Mouse (Mus musculus) myocyte (in vitro differentiated cells): ENCODE results near the gene Obsl1.

ENCODE experiments used
- CEBPB ChIP-seq: IDR thresholded peaks from 2 replicates; pipeline ENCODE4 v1.6.1; 2011; ENCODE audit warnings: mild to moderate bottlenecking, moderate library complexity; ENCODE audit not compliant: poor library complexity, insufficient read depth, severe bottlenecking
- E2F4 ChIP-seq: IDR thresholded peaks from one replicate; pipeline ENCODE4 v1.6.1; 2011; ENCODE audit warnings: mild to moderate bottlenecking, control low read depth, moderate library complexity; ENCODE audit not compliant: insufficient read depth
- MAX ChIP-seq: IDR thresholded peaks from one replicate; pipeline ENCODE4 v1.6.1; 2011; ENCODE audit warnings: low read depth, mild to moderate bottlenecking, control low read depth
- MYOD1 ChIP-seq, 3 experiments: IDR thresholded peaks; one replicate each; pipeline ENCODE4 v1.6.1; 2011; ENCODE audit warnings: control low read depth in 2 of 3, low read depth in 2 of 3, mild to moderate bottlenecking in 2 of 3, moderate library complexity in 1 of 3; ENCODE audit not compliant: insufficient read length in 2 of 3, control insufficient read depth in 1 of 3
- MYOG ChIP-seq, 3 experiments: IDR thresholded peaks; one replicate each; pipeline ENCODE4 v1.6.1; 2011; ENCODE audit warnings: control low read depth in 2 of 3, low read depth in 2 of 3, mild to moderate bottlenecking in 2 of 3; ENCODE audit not compliant: insufficient read length in 2 of 3, control insufficient read depth in 1 of 3, insufficient read depth in 1 of 3
- POLR2A ChIP-seq: IDR thresholded peaks from one replicate; pipeline ENCODE4 v1.6.1; 2011; ENCODE audit warnings: low read depth, mild to moderate bottlenecking, control low read depth, moderate library complexity; ENCODE audit not compliant: insufficient read length
- POLR2AphosphoS2 ChIP-seq: IDR thresholded peaks from one replicate; pipeline ENCODE4 v1.6.1; 2011; ENCODE audit warnings: low read depth, control low read depth; ENCODE audit not compliant: insufficient read length
- REST ChIP-seq: IDR thresholded peaks from one replicate; pipeline ENCODE4 v1.6.1; 2011; ENCODE audit warnings: mild to moderate bottlenecking, control low read depth, moderate library complexity; ENCODE audit not compliant: insufficient read depth, insufficient read length
- SRF ChIP-seq: IDR thresholded peaks from one replicate; pipeline ENCODE4 v1.6.1; 2011; ENCODE audit warnings: low read depth; ENCODE audit not compliant: control insufficient read depth, insufficient read length
- TCF12 ChIP-seq: IDR thresholded peaks from one replicate; pipeline ENCODE4 v1.6.1; 2011; ENCODE audit warnings: mild to moderate bottlenecking, control low read depth; ENCODE audit not compliant: poor library complexity, insufficient read depth, severe bottlenecking
- USF1 ChIP-seq: IDR thresholded peaks from one replicate; pipeline ENCODE4 v1.6.1; 2011; ENCODE audit warnings: low read depth, mild to moderate bottlenecking, control low read depth, moderate library complexity

GRCm38 (mm10) chr1:75537587-75537986, 31.3 kb upstream of the Obsl1 start:
- no peak for TF ChIP-seq MYOG (IDR thresholded peaks at IDR 0.05; ENCODE audit: control insufficient read depth in 1 of 3, insufficient read depth in 1 of 3, insufficient read length in 2 of 3, low read depth in 2 of 3)
- TF ChIP-seq REST, result no peak
- TF ChIP-seq USF1, result no peak
- TF ChIP-seq POLR2A, result no peak
- TF ChIP-seq E2F4, result no peak
- no peak for TF ChIP-seq TCF12
- no peak for TF ChIP-seq POLR2AphosphoS2
- TF ChIP-seq MAX, result no peak
- no peak for TF ChIP-seq SRF
- TF ChIP-seq CEBPB, result no peak
- no peak for TF ChIP-seq MYOD1 (IDR thresholded peaks at IDR 0.05; ENCODE audit: control insufficient read depth in 1 of 3, insufficient read length in 2 of 3, low read depth in 2 of 3)
